Mouse (Mus musculus) right cerebral cortex, postnatal 4 days (tissue): ENCODE measurements around the gene Chrna9.
"Not testable (repeated sequence)": the region's sequence is repeated elsewhere in the genome, so short reads cannot be mapped to it uniquely, and the experiment has no call there.

ENCODE experiments used
- DNase-seq: peaks from one replicate; pipeline ENCODE4 v3.0.0-alpha.2; 2022

Chrna9 gene

GRCm38 (mm10) chr5:65959893-65960596 is 25.3 kb downstream of the Chrna9 start:
- DNase-seq: no peak

DNA sequence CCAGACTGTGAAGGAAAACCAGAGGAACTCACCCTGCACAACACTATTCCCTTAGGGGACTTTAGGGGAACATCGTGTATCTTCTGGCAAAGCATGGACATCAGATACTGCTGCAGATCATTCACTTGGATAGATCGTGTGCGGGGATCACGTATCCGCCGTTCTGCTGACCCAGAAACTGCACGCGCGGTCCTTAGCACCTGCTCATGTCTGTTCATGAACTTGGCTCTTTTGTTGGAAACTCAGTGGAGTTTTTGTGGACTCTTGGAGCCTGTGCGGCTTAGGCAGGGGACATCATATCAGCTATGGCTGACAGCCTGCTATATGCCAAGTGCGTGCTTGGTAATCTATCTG is 25.9 kb downstream of the Chrna9 start:
- DNase-seq: no peak

DNA sequence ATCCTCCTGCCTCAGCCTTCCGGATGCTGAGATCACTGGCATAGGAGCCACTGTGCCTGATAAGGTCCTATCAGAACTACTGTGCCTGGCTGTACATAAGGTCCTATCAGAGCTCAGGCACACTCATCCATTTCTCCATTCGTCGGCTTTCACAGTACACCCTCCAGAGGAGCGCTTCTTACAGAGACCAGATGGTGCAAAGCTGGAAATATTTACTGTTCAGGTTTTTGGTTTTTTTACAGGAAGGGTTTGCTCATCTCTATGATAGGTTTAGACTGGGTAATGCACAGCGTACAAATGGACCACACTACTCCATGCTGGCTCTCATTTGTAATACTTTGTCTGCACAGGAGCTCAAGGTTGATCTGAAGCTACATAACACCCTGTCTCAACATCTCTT is 28.6 kb downstream of the Chrna9 start:
- no peak for DNase-seq

GRCm38 (mm10) chr5:65965771-65966279 is 31.1 kb downstream of the Chrna9 start:
- DNase-seq: no peak

DNA sequence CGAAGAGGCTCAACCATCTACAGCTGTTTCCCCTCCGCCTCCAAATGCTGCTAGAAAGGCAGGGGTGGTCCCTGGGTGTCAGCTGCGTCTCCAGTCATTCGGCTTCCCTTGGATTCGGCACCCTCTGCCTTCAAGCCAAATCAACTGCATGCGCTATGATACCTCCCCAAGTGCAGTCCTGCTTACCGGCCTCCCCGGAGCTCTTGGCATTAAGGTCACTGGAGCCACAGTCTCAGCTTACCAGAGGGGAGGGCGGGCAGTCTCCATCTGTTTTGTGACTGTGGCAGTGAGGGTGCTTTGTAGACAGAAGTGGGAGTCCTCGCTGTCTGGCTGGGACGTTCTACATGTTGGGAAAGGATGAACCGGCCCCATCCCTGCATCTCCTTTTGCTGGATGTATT is 32.4 kb downstream of the Chrna9 start:
- no peak for DNase-seq

GRCm38 (mm10) chr5:65968004-65968403 is 33.3 kb downstream of the Chrna9 start:
- no peak for DNase-seq

GRCm38 (mm10) chr5:65973189-65973588 is 38.5 kb downstream of the Chrna9 start:
- DNase-seq: no peak

DNA sequence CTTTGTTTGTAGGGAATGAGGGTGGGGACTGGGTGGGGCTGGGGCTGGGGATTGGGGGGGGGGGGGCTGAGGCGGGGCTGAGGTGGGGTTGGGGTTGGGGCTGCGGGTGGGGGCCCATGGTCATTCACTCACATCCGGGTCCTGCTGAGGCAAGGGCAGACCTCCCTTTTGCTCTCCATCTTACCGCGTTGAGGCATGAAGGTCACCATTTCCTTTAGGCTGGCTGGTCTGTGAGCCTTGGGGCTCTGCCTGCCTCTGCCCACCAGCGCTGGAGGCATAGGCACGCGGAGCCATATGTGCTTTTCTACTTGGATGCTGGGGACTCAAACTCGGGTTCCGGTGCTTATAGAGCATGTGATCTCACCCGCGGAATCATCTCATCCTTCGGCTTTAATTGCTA is 41.0 kb downstream of the Chrna9 start:
- no peak for DNase-seq

DNA sequence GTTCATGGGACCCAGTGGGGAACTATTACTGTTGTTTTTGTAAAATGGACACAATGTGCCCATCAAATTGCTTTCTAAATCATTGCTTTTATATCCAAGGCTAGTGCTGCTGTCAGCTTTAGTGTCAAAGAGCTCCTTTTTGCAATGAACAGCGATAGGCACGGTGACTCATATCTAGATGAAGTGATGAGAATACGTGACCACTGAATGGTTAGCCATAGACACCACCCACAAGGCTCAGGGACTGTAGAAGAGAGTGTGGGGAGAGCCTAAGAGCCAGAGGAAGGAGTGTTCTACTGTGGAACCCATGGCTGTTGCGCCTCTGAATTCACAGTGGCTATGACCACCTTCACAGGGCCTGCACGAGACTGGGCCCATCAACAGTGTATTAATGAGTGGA is 51.7 kb downstream of the Chrna9 start:
- DNase-seq: no peak

GRCm38 (mm10) chr5:65987004-65987403 is 52.3 kb downstream of the Chrna9 start:
- not testable (repeated sequence) for DNase-seq

DNA sequence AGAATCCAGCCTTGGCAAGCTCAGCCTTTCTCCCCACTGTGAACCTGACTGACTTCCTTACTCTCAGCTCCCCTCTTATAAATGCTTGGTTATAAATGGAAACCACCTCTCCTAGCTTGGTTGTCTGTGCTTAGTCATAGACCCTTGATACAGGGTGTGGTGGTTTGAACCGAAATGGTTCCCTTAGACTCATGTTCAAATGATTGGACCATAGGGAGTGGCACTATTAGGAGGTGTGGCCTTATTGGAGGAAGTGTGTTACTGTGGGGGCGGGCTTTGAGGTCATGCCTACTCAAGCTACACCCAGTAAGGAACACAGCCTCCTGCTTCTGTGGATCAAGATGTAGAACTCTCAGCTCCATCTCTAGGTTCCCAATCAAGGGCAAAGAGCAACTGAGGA is 56.5 kb downstream of the Chrna9 start:
- DNase-seq: no peak

GRCm38 (mm10) chr5:65994643-65995042 is 59.9 kb downstream of the Chrna9 start:
- no peak for DNase-seq

- no peak for DNase-seq
Observed at GRCm38 (mm10) chr5:65997813-65998212, 63.1 kb downstream of the Chrna9 start.

DNA sequence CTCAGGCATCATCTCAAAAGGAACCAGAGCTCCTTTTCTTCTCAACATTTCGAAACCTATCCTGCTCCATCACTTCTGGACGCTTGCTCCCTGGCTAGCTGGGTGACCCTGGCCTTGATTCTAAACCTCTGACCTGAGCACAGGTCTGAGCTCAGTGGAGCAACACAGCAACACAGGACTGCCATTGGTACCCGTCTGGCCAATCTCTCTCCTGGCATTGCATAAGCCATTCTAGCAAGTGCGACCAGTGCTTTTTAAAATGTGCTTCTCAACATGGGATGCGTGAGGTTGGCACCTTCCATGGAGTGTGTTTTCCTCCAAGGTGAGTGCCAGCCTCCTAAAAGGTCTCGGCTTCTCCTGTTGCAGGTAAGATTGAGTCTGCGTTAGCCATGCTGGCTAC is 64.4 kb downstream of the Chrna9 start:
- DNase-seq: no peak

DNA sequence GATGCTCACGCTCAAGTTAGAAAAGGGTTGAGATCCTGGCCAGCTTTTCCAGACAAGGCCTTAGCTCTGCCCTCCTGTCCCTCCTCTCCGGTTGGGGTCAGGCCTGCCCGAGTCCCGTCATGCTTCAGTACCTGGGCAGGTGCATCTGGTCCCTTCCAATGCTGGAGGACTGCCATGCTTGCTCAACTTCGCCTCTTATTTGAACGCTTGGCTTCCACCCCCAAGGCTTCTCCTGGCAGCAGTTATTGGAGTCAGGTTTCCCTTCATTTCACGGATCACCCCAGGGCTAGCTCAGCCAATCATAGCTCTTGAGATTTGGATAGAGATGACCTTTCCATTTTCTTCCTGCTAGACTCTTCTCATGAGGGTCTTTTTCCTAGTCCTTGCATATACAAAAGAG is 65.4 kb downstream of the Chrna9 start:
- no peak for DNase-seq

DNA sequence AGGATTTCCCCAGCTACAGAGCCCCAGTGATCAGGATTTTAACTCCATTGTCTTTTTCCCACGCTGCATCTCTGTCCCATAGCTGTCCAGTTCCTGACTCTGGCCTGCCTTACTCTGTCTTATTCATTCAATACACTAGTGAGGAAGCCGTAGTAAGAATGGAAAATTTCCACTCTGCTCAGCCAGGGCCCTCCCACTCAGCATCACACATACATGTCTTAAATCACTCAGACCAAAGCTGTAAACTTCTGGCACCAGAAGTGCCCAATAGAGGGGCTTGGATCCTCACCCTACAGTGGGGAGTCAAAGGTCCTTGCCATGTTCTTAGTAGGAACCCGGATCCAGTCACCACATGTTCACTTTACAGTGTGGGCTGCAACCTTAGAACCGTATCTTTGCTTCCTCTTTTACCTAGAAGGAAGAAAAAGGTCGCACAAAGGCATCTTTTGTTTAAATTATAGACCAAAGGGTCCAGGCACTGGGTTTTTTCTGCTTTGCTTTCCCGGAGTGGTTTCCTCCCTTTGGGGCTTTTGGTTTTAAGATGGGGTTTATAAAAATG is 65.9 kb downstream of the Chrna9 start:
- DNase-seq: no peak

DNA sequence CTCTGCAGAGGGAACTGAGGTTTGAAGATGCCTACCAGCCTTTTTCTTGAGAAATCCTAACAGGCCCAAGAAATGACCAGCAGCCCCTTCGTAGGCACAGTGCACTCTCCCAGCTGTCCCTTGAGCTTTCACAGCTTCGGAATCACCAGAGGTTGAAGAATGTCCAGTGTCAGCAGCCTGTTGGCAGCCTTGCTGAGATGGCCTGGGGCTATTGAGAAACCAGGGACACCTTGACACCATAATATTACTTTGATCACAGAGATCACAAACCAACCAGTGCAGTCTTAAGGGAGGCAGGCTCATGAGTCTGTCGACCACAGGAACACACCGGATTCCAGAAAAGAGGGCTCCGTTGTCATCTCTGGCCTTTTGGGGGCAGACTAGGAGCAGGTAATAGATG is 66.5 kb downstream of the Chrna9 start:
- DNase-seq: no peak

GRCm38 (mm10) chr5:66004134-66004925 is 69.6 kb downstream of the Chrna9 start, which contains the start of gene 9130230L23Rik:
Gene 9130230L23Rik, minus strand, starts transcription at chr5:66004285.
- DNase-seq: no peak

DNA sequence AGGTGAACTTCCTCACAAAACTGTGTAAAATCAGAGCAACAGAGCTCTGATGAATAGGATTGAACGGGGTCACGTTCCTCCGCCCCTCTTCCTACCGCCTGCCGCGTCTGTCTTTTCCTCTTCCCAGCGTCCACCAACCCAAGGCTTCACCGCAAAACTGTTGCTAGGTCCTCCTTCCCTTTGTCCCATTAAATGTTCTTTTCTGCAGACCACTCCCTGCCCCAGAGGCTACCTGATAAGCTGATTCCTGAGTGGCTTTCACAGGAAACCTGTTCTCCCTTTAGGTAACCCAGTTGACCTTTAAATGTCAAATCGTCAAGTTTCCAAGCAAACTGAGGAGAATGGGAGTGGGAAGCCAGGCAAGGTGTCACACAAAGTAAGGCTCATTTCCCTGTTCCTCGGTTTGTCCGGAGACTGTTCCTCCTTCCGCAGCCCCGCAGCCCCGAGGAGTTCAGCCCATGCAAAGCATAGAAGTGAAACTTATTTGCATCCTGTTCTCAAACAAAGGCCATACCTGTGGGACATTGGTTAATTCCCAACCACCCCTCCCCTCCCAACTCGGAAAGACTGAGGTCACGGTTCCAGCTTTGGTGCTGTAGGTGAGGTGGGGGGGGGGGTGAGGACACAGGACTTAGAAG is 70.4 kb downstream of the Chrna9 start:
- no peak for DNase-seq

- no peak for DNase-seq
Observed at GRCm38 (mm10) chr5:66008245-66008967, 73.7 kb downstream of the Chrna9 start.

GRCm38 (mm10) chr5:66013999-66014398 is 79.3 kb downstream of the Chrna9 start:
- DNase-seq: no peak

GRCm38 (mm10) chr5:66014437-66014836 is 79.7 kb downstream of the Chrna9 start:
- no peak for DNase-seq

DNA sequence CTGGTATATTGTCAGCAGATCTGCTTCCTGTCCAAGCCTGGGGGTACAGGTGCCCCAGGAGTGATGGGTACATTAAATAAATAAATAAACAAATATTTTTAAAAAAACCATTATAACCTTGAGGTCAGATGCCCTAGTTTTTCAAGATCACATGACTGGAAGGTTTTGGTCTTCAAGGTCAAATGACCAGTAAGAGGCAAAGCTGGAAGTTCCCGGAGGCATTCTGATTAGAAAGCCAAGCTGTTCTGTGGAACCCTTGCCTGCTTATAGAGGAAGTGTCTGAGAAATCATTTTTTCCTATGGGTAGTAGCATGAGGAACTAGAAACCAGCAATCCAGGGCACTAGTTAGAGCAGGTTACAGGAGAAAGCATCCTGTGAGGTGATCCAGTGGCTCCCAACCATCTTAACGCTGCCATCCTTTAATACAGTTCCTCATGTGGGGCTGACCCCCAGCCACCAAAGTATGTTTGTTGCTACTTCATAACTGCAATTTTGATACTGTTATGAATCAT is 80.8 kb downstream of the Chrna9 start:
- DNase-seq: no peak
